Mouse (Mus musculus) ES-Bruce4 (cell line): Measurements from ENCODE around the gene Mt2.

Experiments used
- CTCF ChIP-seq: IDR thresholded peaks from one replicate; pipeline ENCODE4 v1.8.1; 2011; ENCODE audit warnings: low read depth, low read length
- EP300 ChIP-seq: IDR thresholded peaks from 2 replicates; pipeline ENCODE4 v1.6.1; 2011; ENCODE audit warnings: low read depth, low read length; ENCODE audit not compliant: insufficient read depth
- POLR2A ChIP-seq: IDR thresholded peaks from one replicate; pipeline ENCODE4 v1.8.1; 2011; ENCODE audit warnings: low read length; ENCODE audit not compliant: insufficient read depth

GRCm38 (mm10) chr8:94148236-94148635 is 24.2 kb upstream of the Mt2 start:
- TF ChIP-seq CTCF (no peak), POLR2A (no peak), EP300 (no peak)
